Mouse (Mus musculus) lung, embryonic 15.5 days (tissue): ENCODE measurements around the gene Ccdc34. TPM values are rescaled to one million over a fixed set of nuclear protein-coding genes. Genes with fewer than 3 reads are reported as not detected.

ENCODE experiments used
- ATAC-seq: fragments of 200-750 bp; cut with Nextera tagmentation; 2 replicates; pipeline ENCODE4 v1.8.0; 2017; ENCODE audit warnings: moderate number of reproducible peaks, borderline replicate concordance; ENCODE audit not compliant: low FRiP score, low TSS enrichment; ENCODE audit errors: extremely low read depth
- H3K27ac ChIP-seq: fragments of 300-500 bp; sonication (generic); 2 replicates; pipeline ENCODE4 v1.5.1; 2015; ENCODE audit warnings: moderate library complexity, mild to moderate bottlenecking, inconsistent platforms
- H3K27me3 ChIP-seq: fragments of 300-500 bp; sonication (generic); 2 replicates; pipeline ENCODE4 v1.6.1; 2015; ENCODE audit warnings: inconsistent platforms
- H3K36me3 ChIP-seq: fragments of 300-500 bp; sonication (generic); 2 replicates; pipeline ENCODE4 v1.6.1; 2015; ENCODE audit warnings: inconsistent platforms
- H3K4me1 ChIP-seq: fragments of 300-500 bp; sonication (generic); 2 replicates; pipeline ENCODE4 v1.6.1; 2015; ENCODE audit warnings: inconsistent platforms
- H3K4me2 ChIP-seq: fragments of 300-500 bp; sonication (generic); 2 replicates; pipeline ENCODE4 v1.6.1; 2015; ENCODE audit warnings: inconsistent platforms, mild to moderate bottlenecking, moderate library complexity
- H3K4me3 ChIP-seq: fragments of 300-500 bp; sonication (generic); 2 replicates; pipeline ENCODE4 v1.5.1; 2015; ENCODE audit warnings: mild to moderate bottlenecking, inconsistent platforms
- H3K9ac ChIP-seq: fragments of 300-500 bp; sonication (generic); 2 replicates; pipeline ENCODE4 v1.6.1; 2015; ENCODE audit warnings: inconsistent platforms
- H3K9me3 ChIP-seq: fragments of 300-500 bp; sonication (generic); 2 replicates; pipeline ENCODE4 v1.6.1; 2016; ENCODE audit warnings: inconsistent platforms
- WGBS: fragments of 180-500 bp; shearing (Covaris S2); methylation state at CpG from one replicate; pipeline ENCODE4 v1.1.7; 2015; 5-methylcytosine and 5-hydroxymethylcytosine counted together
- polyA plus RNA-seq: library from polyadenylated mRNA; unstranded; fragments of >200 nt; fragmentation: Nextera tagmentation; extraction: Ambion mirVana; gene quantifications from 2 replicates; pipeline ENCODE4 v1.2.1, GENCODE M21; 2015

Ccdc34 gene
- polyA plus RNA-seq, 1 experiment from 2014 or later, result 36.8 TPM

DNA sequence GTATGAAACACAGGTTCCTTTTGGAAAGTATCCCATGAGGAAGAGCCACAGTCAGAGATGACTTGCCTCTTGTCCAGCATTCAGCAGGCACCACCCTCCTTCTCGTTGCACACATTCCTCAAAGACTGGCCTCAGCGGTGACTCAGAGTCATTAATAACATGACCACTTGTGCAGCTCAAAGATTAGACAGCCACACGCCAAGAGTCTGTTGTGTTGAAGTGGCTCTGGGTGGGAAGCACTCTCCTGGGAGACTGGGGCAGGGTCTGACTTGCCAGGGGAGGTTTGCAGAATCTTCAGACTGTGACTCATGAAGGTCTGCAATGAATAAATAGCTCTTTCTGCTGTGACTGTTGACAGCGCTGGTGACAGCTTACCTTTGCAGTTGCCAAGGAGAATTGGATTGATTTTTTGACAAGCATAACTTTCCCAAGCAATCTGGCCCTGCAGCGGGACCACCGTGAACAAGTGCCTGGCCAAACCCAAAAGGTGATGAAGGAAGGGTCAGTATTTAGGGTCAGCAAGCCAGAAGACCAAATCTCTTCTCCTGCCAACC lies 168.9 kb downstream of the Ccdc34 start:
- Histone ChIP-seq H3K4me3 (no peak overlapping the region), H3K4me2 (no peak overlapping the region), H3K9ac (no peak overlapping the region), H3K9me3 (no peaks in the 10 kb centered on the region), H3K27ac (no peak overlapping the region), H3K36me3 (no peaks in the 10 kb centered on the region), H3K27me3 (peaks cover 82% of the 10 kb centered on the region), H3K4me1 (peaks cover 13% of the 10 kb centered on the region)
- no peak for ATAC-seq
- WGBS, result 25% methylated on average over 6 of the region's 6 CpGs

DNA sequence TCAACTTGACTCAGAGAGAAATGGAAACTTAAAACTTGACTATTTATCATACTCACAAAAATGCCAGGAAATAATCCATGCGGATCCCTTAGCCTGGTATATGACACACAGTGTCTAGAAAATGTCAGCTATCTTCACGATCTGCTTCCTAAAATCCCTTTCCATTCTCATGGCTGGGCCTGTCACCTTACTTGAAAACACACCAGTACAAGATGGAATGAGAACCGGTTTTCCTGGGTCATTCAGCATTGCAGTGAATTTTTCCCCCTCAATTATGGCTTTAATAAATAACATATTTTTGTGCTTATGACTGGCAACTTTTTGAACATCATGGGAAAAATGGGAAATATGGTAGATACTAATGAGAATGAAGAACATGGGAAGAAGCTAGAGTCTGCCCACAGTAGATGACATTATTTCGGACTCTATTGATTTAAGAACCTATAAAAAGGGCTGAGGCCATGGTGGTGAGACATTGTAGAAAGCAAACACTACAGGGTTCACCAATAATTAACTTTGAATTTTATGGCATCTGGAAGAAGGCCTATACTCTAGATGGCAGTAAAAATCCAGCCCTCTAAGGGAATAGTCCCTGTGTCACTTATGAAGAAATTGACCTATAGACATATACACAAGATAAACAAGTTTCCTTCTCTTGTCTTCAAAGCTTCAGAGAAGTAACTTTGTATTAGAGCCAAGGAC lies 171.2 kb downstream of the Ccdc34 start:
- WGBS, result 80% methylated on average over 4 of the region's 4 CpGs
- peaks cover 79% of the 10 kb centered on the region for H3K27me3 ChIP-seq
- no peaks in the 10 kb centered on the region for H3K36me3 ChIP-seq
- no peaks in the 10 kb centered on the region for H3K9me3 ChIP-seq
- no peak overlapping the region for H3K4me2 ChIP-seq
- no peak overlapping the region for H3K9ac ChIP-seq
- no peak overlapping the region for H3K4me3 ChIP-seq
- no peak overlapping the region for H3K27ac ChIP-seq
- peaks cover 9% of the 10 kb centered on the region for H3K4me1 ChIP-seq
- ATAC-seq, result no peak

DNA sequence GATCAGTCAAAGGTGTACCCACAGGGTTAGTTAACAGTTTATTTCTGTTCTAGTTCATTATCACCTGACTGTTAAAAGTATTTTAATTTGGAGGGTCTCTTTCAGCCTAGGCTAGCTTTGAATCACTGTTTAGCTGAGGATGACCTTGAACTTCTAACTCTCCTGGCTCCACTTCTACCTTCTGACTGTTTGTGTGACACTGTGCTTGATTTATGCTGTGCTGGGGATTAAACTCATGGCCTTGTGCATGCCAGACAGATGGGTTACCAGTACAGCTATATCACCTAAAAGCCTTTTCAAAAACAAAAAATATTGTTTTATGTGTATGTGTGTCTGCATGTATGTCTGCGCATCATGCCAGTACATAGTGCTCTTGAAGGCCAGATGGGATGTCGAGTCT lies 172.8 kb downstream of the Ccdc34 start:
- H3K4me3 ChIP-seq, result no peak overlapping the region
- peaks cover 77% of the 10 kb centered on the region for H3K27me3 ChIP-seq
- peaks cover 9% of the 10 kb centered on the region for H3K4me1 ChIP-seq
- H3K27ac ChIP-seq, result no peak overlapping the region
- no peaks in the 10 kb centered on the region for H3K9me3 ChIP-seq
- no peak overlapping the region for H3K9ac ChIP-seq
- ATAC-seq, result no peak
- no peaks in the 10 kb centered on the region for H3K36me3 ChIP-seq
- WGBS, result 90% methylated on average over 2 of the region's 2 CpGs
- no peak overlapping the region for H3K4me2 ChIP-seq

DNA sequence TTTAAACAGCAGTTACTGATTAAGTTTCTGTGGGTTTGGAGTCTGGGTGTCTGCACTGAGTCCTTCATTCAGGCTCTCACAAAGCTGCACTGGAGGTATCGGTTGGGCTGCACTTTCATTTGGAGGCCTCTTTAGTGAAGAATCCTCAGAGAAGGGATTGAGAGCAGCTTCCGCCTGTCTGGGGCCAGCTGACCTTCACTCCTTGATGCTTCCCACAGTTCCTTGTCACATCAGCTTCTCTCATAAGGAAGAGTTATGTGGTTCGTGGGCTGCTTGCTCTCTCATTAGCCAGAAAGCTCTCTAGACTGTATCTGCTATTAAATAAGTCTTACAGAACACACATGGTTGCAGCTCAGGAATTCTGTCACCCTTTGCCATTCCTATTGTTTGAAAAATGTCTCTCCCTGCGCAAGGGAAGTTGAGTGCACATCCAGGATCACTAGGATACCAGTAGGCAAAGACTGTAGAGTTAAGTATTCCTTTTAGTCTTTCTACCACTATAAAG lies 173.6 kb downstream of the Ccdc34 start:
- WGBS, result 55% methylated on average over 4 of the region's 4 CpGs
- Histone ChIP-seq H3K27ac (no peak overlapping the region), H3K4me1 (peaks cover 9% of the 10 kb centered on the region), H3K27me3 (peaks cover 81% of the 10 kb centered on the region), H3K36me3 (no peaks in the 10 kb centered on the region), H3K9me3 (no peaks in the 10 kb centered on the region), H3K9ac (no peak overlapping the region), H3K4me3 (no peak overlapping the region), H3K4me2 (no peak overlapping the region)
- ATAC-seq, result no peak

DNA sequence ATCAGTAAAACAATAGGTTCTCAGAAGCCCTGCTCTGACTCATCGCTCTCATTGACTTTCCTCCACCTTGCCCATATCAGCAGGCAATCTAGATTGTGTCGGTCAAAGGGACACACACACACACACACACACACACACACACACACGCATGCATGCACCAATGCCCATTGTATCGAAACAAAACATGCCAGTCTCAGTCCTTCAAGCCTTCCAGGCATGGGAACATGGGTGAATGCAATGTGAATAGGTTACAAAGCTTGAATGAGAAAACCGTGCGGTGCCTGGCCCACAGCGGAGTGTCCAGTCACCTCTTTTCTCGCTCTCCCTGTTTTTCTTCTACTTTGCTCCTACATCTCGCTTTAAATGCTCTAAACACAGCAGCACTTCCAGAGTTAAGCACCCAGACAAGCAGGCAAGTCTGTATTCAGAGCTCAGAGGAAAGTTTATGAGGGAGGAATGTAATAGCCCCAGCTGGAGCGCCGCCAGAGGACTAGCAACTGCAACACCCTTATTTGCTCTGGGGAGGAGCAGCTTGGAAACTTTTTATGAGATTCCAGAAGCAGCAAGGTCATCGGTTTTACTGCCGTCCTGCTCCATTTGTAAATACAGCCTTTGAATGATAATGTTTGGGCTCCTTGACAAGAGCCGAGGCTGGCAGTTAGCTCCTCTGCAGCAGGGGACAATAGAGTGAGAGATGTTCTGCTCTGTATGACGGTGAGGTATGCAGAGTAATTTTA lies 174.5 kb downstream of the Ccdc34 start:
- Histone ChIP-seq H3K4me2 (peak overlapping the region; percentile 32), H3K4me1 (peaks cover 9% of the 10 kb centered on the region), H3K36me3 (no peaks in the 10 kb centered on the region), H3K9ac (no peak overlapping the region), H3K4me3 (no peak overlapping the region), H3K9me3 (no peaks in the 10 kb centered on the region), H3K27me3 (peaks cover 89% of the 10 kb centered on the region), H3K27ac (no peak overlapping the region)
- 27% methylated on average over 15 of the region's 15 CpGs for WGBS
- ATAC-seq, result peak; percentile 73; the same call in 1 of the 2 replicates

DNA sequence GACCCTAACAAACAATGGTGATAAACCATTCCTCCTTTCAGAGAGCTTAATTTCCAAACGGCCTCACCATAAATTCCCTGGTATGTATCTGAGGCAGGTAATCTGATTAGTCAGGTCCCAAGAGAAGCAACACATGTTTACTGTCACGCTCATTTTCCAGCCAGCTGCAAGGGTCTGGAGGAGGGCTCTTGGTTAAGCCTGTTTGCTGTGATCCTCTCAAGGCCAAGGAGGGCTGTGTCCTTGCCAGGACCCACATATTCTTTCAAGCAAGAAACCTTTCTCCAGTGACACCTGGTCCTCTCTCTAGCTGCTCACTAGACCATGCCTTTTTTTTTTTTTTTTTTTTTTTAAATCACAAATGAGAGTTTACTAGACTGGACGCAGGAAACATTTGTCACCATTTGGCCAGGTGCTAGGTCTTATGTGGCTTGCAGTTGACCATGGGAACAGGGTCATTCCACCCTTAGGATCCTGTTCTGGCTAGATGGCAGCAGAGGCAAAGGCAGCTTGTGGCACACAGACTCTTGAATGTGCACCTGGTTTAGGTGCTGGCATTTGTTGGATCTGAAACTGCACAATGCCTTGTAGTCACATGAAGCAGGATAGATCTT lies 175.2 kb downstream of the Ccdc34 start:
- H3K4me1 ChIP-seq, result peaks cover 9% of the 10 kb centered on the region
- WGBS, result 29% methylated on average over 3 of the region's 3 CpGs
- no peak overlapping the region for H3K4me3 ChIP-seq
- no peak overlapping the region for H3K27ac ChIP-seq
- H3K9me3 ChIP-seq, result no peaks in the 10 kb centered on the region
- peak overlapping the region; percentile 32 for H3K4me2 ChIP-seq
- no peak overlapping the region for H3K9ac ChIP-seq
- H3K36me3 ChIP-seq, result no peaks in the 10 kb centered on the region
- no peak for ATAC-seq
- H3K27me3 ChIP-seq, result peaks cover 89% of the 10 kb centered on the region

DNA sequence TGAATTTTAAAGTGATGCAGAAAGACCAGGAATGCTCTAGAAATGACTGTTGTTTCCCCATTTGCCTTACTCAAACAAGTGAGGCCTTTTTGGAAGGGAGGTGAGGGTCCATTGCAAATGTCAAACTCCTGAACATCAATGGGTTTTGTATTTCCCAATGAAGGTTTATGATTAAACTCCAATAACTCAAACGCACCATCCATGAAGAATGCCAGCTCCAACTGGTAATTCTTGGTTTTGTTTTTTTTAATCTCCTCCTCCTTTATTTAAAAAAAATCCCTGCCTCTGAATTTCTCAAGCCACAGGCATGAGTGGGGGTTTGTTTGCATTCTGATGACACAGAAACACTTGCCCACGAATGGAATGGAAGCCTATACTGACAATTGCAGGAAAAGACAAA lies 178.9 kb downstream of the Ccdc34 start:
- H3K4me2 ChIP-seq, result no peak overlapping the region
- peaks cover 85% of the 10 kb centered on the region for H3K27me3 ChIP-seq
- peaks cover 9% of the 10 kb centered on the region for H3K4me1 ChIP-seq
- WGBS, result 63% methylated on average over 2 of the region's 2 CpGs
- H3K9me3 ChIP-seq, result no peaks in the 10 kb centered on the region
- no peak overlapping the region for H3K27ac ChIP-seq
- H3K4me3 ChIP-seq, result no peak overlapping the region
- no peak overlapping the region for H3K9ac ChIP-seq
- no peaks in the 10 kb centered on the region for H3K36me3 ChIP-seq
- ATAC-seq, result no peak

DNA sequence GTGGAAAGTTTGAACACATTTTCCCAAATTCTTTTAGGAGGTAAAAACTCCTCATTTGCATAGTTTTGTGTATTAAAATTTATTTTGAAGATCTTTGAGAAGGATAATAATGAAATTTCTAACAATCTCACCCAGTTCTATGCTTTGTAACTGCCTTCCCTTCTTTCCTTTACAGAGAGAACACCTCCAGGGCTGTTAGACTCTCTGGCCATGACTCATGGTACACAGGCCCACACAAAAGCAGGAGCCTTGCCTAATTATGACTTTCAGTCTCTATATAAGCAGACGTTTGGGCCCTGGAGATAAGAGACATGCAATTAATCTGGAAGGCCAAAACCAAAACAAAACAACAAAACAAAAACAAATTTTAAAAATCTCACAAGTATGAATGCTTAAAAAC lies 182.0 kb downstream of the Ccdc34 start:
- no peak overlapping the region for H3K27ac ChIP-seq
- peaks cover 86% of the 10 kb centered on the region for H3K27me3 ChIP-seq
- H3K4me3 ChIP-seq, result no peak overlapping the region
- H3K4me1 ChIP-seq, result no peaks in the 10 kb centered on the region
- no peak for ATAC-seq
- no peak overlapping the region for H3K9ac ChIP-seq
- WGBS, result 31% methylated on average over 1 of the region's 1 CpGs
- H3K36me3 ChIP-seq, result no peaks in the 10 kb centered on the region
- H3K4me2 ChIP-seq, result no peak overlapping the region
- H3K9me3 ChIP-seq, result no peaks in the 10 kb centered on the region

DNA sequence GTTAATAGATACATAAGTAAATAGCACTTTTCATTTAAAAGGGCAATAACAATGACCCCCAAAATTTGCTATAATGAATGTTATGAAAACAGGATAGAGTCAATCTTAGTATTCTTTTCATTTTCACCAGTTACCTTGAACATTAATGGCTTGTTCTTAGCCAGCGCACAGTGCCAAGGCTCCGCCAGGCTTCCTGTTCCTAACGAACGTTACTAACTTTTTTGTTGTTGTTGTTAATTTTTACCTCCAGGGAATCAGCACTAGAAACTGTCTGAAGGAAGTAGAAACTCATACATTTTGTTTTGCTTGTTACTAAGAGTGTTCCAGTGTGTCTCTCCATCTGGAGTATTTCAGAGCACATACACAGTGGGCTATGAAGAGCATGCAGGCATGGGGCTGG lies 184.2 kb downstream of the Ccdc34 start:
- H3K9ac ChIP-seq, result no peak overlapping the region
- H3K27ac ChIP-seq, result no peak overlapping the region
- no peaks in the 10 kb centered on the region for H3K9me3 ChIP-seq
- ATAC-seq, result no peak
- no peaks in the 10 kb centered on the region for H3K36me3 ChIP-seq
- WGBS, result 83% methylated on average over 4 of the region's 4 CpGs
- H3K4me3 ChIP-seq, result no peak overlapping the region
- peaks cover 85% of the 10 kb centered on the region for H3K27me3 ChIP-seq
- H3K4me1 ChIP-seq, result no peaks in the 10 kb centered on the region
- no peak overlapping the region for H3K4me2 ChIP-seq

DNA sequence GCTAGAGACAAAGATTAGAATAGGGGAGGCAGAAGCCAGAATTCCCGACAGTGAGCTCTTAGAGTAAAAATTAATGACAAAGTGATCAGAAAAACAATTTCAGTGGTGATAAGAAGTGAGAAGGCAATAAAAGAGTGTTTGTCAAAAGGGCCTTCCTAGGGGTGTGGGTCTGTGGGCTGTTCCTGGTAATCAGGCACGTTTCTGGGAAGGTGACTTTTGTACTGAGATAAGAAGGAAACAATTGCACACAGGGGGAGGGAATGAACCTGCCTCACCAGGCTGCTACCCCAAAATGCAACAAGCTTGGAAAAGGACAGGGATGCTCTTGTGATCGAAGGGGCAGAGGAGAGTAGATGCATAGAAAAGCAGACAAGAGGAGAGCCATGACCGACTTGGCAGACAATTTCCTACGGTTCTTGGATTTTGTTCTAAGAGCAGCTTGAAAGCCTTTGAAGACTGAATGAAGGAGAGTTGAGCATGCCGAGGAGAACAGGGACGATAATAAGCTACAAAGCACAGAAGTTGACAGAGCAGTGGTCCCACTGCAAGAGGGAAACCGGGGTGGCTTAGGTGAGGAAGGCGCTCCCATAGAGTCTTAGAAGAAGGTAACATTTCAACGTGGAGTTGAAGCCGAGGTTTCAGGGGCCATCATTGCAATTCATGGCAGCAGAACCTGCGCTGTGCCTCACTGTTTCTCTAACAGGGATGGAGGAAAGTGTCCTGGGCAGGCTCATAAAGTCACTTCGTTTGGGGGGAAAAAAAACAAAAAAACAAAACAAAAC lies 185.3 kb downstream of the Ccdc34 start:
- WGBS, result 62% methylated on average over 13 of the region's 13 CpGs
- ATAC-seq, result no peak

DNA sequence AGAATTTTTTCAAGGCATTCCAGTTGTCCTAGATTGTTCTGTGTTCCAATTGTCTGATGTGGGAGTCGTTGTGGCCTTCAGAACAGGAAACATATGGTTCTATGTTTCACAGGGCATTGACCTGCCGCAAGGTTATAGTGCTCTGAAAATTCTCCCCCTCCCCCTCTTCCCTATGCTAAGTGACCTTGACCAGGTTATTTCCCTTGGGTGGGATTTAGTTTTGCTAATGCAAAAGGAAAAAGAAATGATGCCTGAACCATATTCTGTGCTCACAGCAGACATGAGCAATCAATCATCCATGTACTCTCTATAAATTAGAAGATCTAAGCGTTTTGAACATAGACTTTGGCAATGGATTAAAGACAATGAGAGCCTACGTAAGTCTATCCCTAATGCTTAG lies 186.6 kb downstream of the Ccdc34 start:
- no peaks in the 10 kb centered on the region for H3K9me3 ChIP-seq
- H3K36me3 ChIP-seq, result no peaks in the 10 kb centered on the region
- H3K4me3 ChIP-seq, result no peak overlapping the region
- no peak overlapping the region for H3K4me2 ChIP-seq
- 69% methylated on average over 4 of the region's 4 CpGs for WGBS
- H3K4me1 ChIP-seq, result no peaks in the 10 kb centered on the region
- no peak overlapping the region for H3K27ac ChIP-seq
- no peak overlapping the region for H3K9ac ChIP-seq
- ATAC-seq, result no peak
- H3K27me3 ChIP-seq, result peaks cover 87% of the 10 kb centered on the region

More for the DNA sequence above, 185.3 kb downstream of the Ccdc34 start:
- no peak overlapping the region for H3K27ac ChIP-seq
- H3K4me2 ChIP-seq, result no peak overlapping the region
- no peak overlapping the region for H3K9ac ChIP-seq
- H3K9me3 ChIP-seq, result no peaks in the 10 kb centered on the region
- peaks cover 85% of the 10 kb centered on the region for H3K27me3 ChIP-seq
- H3K4me3 ChIP-seq, result no peak overlapping the region
- H3K36me3 ChIP-seq, result no peaks in the 10 kb centered on the region
- H3K4me1 ChIP-seq, result no peaks in the 10 kb centered on the region
